Mouse (Mus musculus) embryonic facial prominence, embryonic 10.5 days (tissue): ENCODE measurements at regions not wholly inside any gene's neighbourhood (a gene's known extent, or its start where the extent isn't known, plus 50 kb on each side); places are given as distances from the start of the nearest gene placed in this dataset.

ENCODE experiments used
- DNase-seq: peaks from one replicate; pipeline ENCODE4 v3.0.0-alpha.2; 2017; ENCODE audit warnings: low spot score
- H3K27ac ChIP-seq: fragments of 300-500 bp; sonication (generic); replicated peaks from 2 replicates; pipeline ENCODE4 v1.5.1; 2016; ENCODE audit warnings: mild to moderate bottlenecking
- H3K27me3 ChIP-seq: fragments of 300-500 bp; sonication (generic); replicated peaks from 2 replicates; pipeline ENCODE4 v1.6.1; 2016; ENCODE audit warnings: low read depth, mild to moderate bottlenecking; ENCODE audit not compliant: poor library complexity, severe bottlenecking
- H3K36me3 ChIP-seq: fragments of 300-500 bp; sonication (generic); replicated peaks from 2 replicates; pipeline ENCODE4 v1.6.1; 2016; ENCODE audit warnings: mild to moderate bottlenecking, moderate library complexity
- H3K4me1 ChIP-seq: fragments of 300-500 bp; sonication (generic); 2 replicates; pipeline ENCODE4 v1.6.1; 2016
- H3K4me3 ChIP-seq: fragments of 300-500 bp; sonication (generic); 2 replicates; pipeline ENCODE4 v1.5.1; 2016; ENCODE audit warnings: mild to moderate bottlenecking, moderate library complexity
- H3K9me3 ChIP-seq: fragments of 300-500 bp; sonication (generic); 2 replicates; pipeline ENCODE4 v1.6.1; 2016; ENCODE audit warnings: mild to moderate bottlenecking
- WGBS: fragments of 180-500 bp; shearing (Covaris S2); methylation state at CpG from one replicate; pipeline ENCODE4 v1.1.7; 2016; 5-methylcytosine and 5-hydroxymethylcytosine counted together

DNA sequence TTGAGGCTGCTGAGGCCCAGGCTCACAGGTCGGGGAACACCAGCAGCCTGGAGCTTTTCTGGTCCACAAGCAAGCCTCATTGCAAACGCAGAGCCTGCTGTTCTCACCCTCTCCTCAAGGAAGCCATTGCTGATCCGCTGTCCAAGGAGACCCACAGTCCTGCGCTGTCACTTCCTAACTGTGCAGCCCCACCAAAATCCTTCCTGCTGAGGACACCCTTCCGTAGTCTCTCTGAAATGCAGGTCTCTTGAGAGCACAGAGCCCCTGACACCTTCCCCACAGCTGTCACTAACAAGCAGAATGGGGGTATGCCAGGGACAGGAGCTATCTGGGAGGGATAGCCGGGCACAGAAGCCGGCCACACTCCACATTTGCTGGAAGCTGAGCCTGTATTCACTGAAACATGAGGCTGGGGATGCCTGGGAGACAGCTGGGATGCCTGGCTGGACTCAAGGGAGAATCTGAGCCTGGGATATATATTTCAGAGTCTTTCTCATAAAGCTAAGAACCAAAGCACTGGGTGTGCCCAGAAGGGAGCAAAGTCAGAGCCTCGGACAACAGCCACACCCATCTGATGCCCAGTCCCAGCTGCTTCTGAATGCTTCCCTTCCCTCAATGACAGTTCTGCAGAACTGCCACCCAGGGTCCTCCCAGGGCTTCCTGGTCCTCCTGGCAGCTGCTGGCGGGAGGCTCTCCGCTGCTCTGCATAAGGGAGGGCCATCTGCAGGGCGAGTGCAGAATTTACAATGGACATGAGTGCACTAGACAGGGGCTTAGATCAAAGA, 162.6 kb downstream of the Rpl14 start:
- Histone ChIP-seq H3K4me1 (peaks cover 59% of the 10 kb centered on the region), H3K9me3 (no peaks in the 10 kb centered on the region), H3K27me3 (peaks cover 27% of the 10 kb centered on the region), H3K36me3 (no peaks in the 10 kb centered on the region), H3K4me3 (no peak overlapping the region), H3K27ac (peak overlapping the region; percentile 72)
- WGBS, result 43% methylated on average over 11 of the region's 11 CpGs
- peak; percentile 54 for DNase-seq

DNA sequence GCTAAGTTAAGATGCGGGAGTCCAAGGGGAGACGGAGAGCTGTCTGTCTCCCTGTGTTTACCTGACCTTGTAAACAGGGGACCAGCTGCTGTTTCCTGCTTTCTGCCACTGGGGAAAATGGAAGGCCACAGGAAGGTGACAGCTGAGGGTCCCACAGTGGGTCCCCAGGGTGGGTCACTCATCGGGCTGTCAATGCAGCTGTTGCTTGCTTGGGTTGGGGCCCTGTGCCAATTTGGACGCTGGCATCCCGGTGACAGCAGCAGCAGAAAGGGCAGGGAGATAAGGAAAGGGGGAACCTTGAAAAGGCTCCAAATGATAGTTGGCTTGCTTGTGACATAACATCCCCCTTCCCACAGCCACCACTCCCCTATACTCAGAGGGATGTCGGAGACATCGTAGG, 164.0 kb downstream of the Rpl14 start:
- H3K36me3 ChIP-seq, result no peaks in the 10 kb centered on the region
- no peaks in the 10 kb centered on the region for H3K9me3 ChIP-seq
- peak overlapping the region; percentile 40 for H3K27ac ChIP-seq
- whole genome bisulfite sequencing, result 71% methylated on average over 7 of the region's 7 CpGs
- H3K4me3 ChIP-seq, result no peak overlapping the region
- H3K27me3 ChIP-seq, result peaks cover 27% of the 10 kb centered on the region
- DNase-seq, result no peak
- H3K4me1 ChIP-seq, result peaks cover 72% of the 10 kb centered on the region

DNA sequence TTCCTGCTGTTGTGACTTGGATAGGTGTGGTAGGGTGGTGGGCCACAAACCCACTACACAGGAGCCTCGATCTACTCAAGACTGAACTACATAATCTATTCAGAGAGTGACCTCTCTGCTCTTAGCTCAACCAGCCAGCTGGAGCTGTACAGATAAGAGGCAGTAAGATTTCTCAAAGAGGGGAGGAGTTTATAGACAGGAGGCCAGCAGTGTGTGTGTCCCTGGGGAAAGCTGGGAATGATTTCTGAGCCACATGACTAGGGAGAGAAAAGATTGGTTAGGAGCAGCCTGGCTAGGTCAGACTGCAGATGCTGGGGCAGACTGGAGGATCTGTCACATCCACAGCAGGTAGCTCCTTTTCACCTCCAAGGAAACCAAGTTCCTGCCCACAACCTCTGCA, 166.7 kb downstream of the Rpl14 start:
- Histone ChIP-seq H3K36me3 (no peaks in the 10 kb centered on the region), H3K4me3 (no peak overlapping the region), H3K27me3 (peaks cover 17% of the 10 kb centered on the region), H3K4me1 (peaks cover 73% of the 10 kb centered on the region), H3K27ac (no peak overlapping the region), H3K9me3 (no peaks in the 10 kb centered on the region)
- DNase-seq, result no peak
- 69% methylated on average over 1 of the region's 1 CpGs for WGBS

DNA sequence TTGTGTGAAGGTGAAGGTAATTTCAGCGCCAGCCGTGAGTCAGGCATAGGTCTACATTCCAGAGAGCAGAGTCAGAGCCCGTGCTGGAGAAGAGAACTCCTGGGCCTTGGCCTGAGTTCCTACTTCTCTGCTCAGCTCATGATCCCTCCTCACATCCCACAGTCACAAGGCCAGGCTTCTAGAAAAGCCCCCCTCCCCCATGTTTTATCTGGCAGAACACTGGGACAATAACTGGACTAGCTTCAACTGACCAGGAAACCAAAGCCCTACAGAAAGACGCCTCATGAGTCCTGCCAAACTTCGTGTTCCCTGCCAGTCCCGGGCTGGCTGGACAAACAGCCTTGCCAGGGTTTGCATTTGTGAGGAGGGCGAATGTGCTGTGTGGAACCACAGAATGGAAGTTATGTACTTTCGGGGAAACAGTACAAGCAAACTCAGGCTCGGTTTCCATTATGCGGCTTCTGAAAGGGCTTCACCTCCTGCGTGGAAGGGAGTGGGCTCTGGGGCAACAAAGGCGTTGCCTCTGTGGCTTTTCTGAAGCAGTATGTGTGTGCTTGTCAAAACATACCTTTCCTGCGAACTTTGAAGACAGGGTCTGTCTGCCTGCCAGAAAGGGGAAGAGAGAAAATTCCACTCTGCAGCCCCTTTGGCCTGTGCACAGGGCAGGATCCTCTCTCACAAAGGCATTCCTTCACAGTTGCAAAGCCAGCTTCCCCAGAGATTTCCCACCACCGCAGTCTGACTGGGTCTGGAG, 168.1 kb downstream of the Rpl14 start:
- H3K27me3 ChIP-seq, result peaks cover 7% of the 10 kb centered on the region; the same call in 1 of the 2 replicates
- no peak overlapping the region for H3K4me3 ChIP-seq
- H3K36me3 ChIP-seq, result no peaks in the 10 kb centered on the region
- H3K4me1 ChIP-seq, result peaks cover 62% of the 10 kb centered on the region
- H3K9me3 ChIP-seq, result no peaks in the 10 kb centered on the region
- DNase-seq, result peak; percentile 53
- 41% methylated on average over 14 of the region's 14 CpGs for WGBS
- peak overlapping the region; percentile 78 for H3K27ac ChIP-seq

DNA sequence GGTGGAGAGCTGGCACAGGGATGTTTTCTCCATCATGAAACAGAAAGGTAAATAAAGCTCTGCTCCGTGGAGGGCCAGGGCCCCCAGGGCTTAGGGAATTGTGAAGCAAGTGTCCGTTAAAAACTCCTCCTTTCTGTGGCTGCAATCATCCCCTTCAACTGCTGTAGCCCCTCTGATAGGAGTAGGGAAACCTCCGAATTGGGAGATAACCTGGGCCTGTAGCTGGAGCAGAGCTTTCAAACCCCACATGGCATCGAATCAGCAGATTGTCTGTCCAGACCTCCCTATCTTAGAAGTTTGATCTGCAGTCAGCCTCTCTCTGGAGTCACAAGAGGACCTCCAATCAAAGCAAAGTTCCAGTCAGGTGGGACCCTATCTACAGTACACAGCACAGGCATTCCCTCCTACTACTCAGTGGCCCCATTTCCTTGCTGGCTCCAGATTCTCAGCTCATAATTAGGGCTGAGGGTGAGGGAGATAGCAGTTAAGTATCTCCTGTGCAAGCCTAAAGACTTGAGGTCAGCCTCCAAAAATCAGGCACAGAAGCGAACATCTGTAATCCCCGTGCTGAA, 168.8 kb downstream of the Rpl14 start:
- Histone ChIP-seq H3K27me3 (peaks cover 7% of the 10 kb centered on the region; the same call in 1 of the 2 replicates), H3K36me3 (no peaks in the 10 kb centered on the region), H3K9me3 (no peaks in the 10 kb centered on the region), H3K4me3 (no peak overlapping the region), H3K4me1 (peaks cover 57% of the 10 kb centered on the region), H3K27ac (peak overlapping the region; percentile 78)
- no peak for DNase-seq
- 34% methylated on average over 6 of the region's 6 CpGs for WGBS

DNA sequence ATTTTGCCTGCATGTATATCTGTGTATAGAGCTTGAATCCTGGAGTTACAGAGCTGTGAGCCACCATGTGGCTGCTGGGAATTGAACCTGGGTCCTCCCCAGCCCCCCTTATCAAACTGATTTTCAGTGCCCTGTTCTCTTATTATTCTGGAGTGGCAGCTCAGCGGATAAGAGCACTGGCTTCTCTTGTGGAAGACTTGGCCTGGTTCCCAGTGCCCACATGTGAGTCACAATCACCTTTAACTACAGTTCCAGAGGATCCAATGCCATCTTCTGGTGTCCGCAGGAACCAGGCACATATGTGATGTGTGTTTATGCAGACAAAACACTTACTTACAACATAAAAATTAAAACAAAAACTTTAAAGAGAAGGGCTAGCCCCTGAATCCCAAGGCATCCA, 170.3 kb downstream of the Rpl14 start:
- no peak for DNase-seq
- Histone ChIP-seq H3K4me3 (no peak overlapping the region), H3K27ac (no peak overlapping the region; the same call in 1 of the 2 replicates), H3K36me3 (no peaks in the 10 kb centered on the region), H3K4me1 (peaks cover 44% of the 10 kb centered on the region), H3K27me3 (no peaks in the 10 kb centered on the region), H3K9me3 (no peaks in the 10 kb centered on the region)
- 90% methylated on average over 2 of the region's 2 CpGs for WGBS

DNA sequence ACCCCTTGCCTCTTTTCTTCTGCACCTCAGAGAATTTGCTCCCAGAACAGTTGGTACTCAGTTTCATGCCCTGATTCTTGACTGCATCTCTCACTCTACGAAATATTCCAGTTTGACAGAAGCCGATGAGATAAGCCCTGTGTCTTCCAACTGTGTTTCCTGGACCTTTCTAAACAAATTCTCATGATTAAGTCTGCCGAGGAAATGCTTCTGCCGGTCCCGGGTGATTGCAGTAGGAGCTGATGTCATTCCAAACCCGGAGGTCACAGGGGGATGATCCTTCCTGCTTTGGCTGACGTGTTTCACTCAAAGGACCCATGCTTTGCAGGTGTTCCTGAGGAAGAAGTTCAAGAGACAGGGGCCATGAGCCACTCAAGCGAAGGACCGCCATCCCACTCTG, 172.2 kb downstream of the Rpl14 start:
- Histone ChIP-seq H3K4me1 (peaks cover 43% of the 10 kb centered on the region), H3K9me3 (no peaks in the 10 kb centered on the region), H3K4me3 (no peak overlapping the region), H3K27me3 (no peaks in the 10 kb centered on the region), H3K27ac (no peak overlapping the region), H3K36me3 (no peaks in the 10 kb centered on the region)
- WGBS, result 83% methylated on average over 9 of the region's 9 CpGs
- no peak for DNase-seq

DNA sequence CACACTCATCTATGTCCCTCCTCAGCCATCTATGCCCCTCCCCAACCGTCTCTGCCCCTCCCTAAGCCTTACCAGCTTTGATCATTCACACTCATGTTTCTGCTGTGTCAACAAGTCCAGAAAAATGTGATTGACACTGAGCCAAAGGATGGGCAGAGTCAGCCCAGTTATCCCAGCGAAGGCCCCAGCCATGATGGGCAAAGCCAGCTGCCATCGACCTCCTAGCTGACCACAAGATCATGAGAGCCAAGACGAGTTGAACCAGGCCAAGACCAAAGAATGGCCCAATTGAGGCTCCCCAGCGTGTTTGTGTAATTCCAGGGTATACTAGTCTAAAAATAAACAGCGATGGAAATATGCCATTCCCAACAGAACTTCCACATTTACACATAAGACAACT, 174.4 kb downstream of the Rpl14 start:
- no peak for DNase-seq
- no peak overlapping the region for H3K27ac ChIP-seq
- peaks cover 24% of the 10 kb centered on the region for H3K4me1 ChIP-seq
- WGBS, result 86% methylated on average over 6 of the region's 6 CpGs
- H3K9me3 ChIP-seq, result no peaks in the 10 kb centered on the region
- H3K36me3 ChIP-seq, result no peaks in the 10 kb centered on the region
- H3K4me3 ChIP-seq, result no peak overlapping the region
- H3K27me3 ChIP-seq, result no peaks in the 10 kb centered on the region

DNA sequence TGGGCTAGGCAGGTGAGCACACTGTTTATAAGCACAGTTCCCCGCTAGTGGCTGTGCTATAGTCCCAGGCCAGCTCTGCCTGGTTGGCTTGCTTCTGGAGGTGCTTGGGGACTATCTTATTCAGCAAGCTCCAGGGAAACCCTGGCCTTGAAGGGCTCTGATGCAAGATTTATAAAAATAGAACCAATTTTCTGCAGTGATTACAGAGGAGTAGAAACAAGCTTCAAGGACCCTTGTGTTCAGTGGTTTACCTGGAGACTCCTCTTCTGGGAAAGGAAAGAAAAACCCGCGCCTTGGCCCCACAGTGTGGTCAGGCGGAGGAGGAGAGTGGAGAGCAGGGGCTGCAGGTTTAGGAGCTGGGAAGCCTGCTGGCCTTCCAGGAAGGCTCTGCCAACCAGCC, 178.2 kb upstream of the Ctnnb1 start:
- no peak overlapping the region for H3K4me3 ChIP-seq
- no peaks in the 10 kb centered on the region for H3K9me3 ChIP-seq
- no peaks in the 10 kb centered on the region for H3K36me3 ChIP-seq
- DNase-seq, result no peak
- 0 out of 2 replicates have a peak, but pooled peaks cover 5% of the 10 kb centered on the region for H3K27me3 ChIP-seq
- H3K27ac ChIP-seq, result no peak overlapping the region
- peaks cover 10% of the 10 kb centered on the region for H3K4me1 ChIP-seq
- WGBS, result 84% methylated on average over 4 of the region's 4 CpGs

DNA sequence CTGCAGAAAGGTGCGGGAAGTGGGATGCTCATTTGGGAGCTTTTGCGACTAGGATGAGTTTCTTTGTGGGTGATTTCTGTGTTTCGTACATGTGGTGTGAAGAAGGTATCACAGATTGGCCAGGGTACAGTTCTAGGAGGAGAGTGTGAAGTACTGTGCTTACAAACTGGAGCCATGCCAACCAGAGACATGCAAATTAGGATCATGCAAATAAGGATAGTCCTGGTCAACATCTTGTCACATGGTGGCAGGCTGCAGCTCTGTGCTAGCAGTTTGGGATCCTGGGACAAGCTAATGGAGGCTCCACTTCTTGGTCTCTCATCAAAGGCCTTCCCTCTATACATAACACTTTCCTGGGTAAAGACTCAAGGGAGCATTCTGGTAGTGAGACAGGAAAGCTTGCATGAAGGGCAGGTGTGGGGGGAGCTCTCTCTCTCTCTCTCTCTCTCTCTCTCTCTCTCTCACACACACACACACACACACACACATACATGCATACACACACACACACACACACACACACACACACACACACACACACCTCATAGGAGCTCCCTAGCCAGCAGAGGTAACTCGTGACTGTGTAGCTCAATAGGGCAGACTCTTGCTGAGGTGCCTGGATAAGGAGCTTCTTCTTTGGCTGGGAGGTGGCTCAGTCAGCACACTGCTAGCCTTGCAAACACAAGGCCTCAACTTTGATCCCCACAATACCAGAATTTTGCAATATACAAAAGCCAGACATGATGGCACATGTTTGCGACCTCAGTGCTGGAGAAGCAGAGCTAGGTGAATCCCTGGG, 177.1 kb upstream of the Ctnnb1 start:
- H3K27ac ChIP-seq, result no peak overlapping the region
- no peak for DNase-seq
- H3K4me3 ChIP-seq, result no peak overlapping the region
- 0 out of 2 replicates have a peak, but pooled peaks cover 5% of the 10 kb centered on the region for H3K27me3 ChIP-seq
- no peaks in the 10 kb centered on the region for H3K9me3 ChIP-seq
- 80% methylated on average over 5 of the region's 5 CpGs for WGBS
- H3K4me1 ChIP-seq, result peaks cover 9% of the 10 kb centered on the region
- H3K36me3 ChIP-seq, result no peaks in the 10 kb centered on the region

DNA sequence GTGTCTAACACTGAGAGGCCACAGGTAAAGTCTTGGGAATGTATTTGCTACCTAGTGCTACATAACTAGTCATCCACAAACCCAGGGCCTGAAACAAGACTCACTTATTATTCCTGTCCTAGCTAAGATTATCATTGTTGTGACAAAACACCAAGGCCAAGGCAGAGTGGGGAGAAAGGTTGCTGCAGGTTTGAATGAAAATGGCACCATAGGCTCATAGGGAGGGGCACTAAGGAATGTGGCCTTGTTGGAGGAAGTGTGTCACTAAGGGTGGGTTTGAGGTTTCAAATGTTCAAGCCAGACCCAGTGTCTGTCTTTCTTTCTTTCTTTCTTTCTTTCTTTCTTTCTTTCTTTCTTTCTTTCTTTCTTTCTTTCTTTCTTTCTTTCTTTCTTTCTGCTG, 174.9 kb upstream of the Ctnnb1 start:
- Histone ChIP-seq H3K27me3 (0 out of 2 replicates have a peak, but pooled peaks cover 5% of the 10 kb centered on the region), H3K4me1 (peaks cover 3% of the 10 kb centered on the region; the same call in 1 of the 2 replicates), H3K27ac (no peak overlapping the region), H3K9me3 (no peaks in the 10 kb centered on the region), H3K36me3 (no peaks in the 10 kb centered on the region), H3K4me3 (no peak overlapping the region)
- no peak for DNase-seq

DNA sequence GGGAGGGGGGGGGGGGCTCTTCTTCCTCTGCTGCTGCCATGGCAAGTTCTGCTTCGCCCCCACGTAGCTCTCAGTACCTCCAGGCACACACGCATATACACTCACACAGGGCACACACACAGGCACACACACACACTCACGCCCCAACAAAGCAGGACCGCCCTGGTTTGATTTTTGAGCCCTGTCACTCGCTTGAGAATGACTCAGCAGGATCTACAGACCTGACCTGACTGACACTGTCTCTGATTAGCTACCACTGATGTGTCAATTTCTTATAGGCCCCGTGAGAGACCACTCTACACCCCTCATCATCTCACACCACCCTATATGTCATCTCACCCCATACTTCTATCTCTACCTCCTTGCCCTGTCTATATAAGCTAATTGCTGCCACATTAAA, 173.5 kb upstream of the Ctnnb1 start:
- 0 out of 2 replicates have a peak, but pooled peaks cover 5% of the 10 kb centered on the region for H3K27me3 ChIP-seq
- H3K36me3 ChIP-seq, result no peaks in the 10 kb centered on the region
- peaks cover 8% of the 10 kb centered on the region for H3K4me1 ChIP-seq
- DNase-seq, result no peak
- WGBS, result 89% methylated on average over 7 of the region's 7 CpGs
- H3K4me3 ChIP-seq, result no peak overlapping the region
- H3K9me3 ChIP-seq, result no peaks in the 10 kb centered on the region
- no peak overlapping the region for H3K27ac ChIP-seq
